Mouse (Mus musculus): ENCODE results near the gene Nphp1. TPM values are rescaled to one million over a fixed set of nuclear protein-coding genes. Genes with fewer than 3 reads are reported as not detected.

Gene Nphp1
- polyA plus RNA-seq, 2 experiments, result 4.9 to 5.5 TPM

- Histone ChIP-seq H3K9me3 (ENCODE audit: control insufficient read depth, low read length) (no peaks in the 10 kb centered on the region), H3K36me3 (replicated peaks; ENCODE audit: control insufficient read depth, insufficient read depth, low read depth) (no peaks in the 10 kb centered on the region), H3K4me3 (ENCODE audit: insufficient read depth in 1 of 2, low read depth in 2 of 2, low read length in 2 of 2) (no peak overlapping the region), H3K9ac (replicated peaks) (no peak overlapping the region), H3K4me2 (ENCODE audit: low read depth) (no peak overlapping the region), H3K4me1 (replicated peaks; ENCODE audit: control insufficient read depth in 2 of 2, insufficient read depth in 2 of 2, low read length in 1 of 2) (no peaks in the 10 kb centered on the region), H3K27ac (no peak overlapping the region), H3K27me3 (ENCODE audit: control insufficient read depth, insufficient read depth, low read length) (no peaks in the 10 kb centered on the region)
- ATAC-seq (ENCODE audit: insufficient read depth), result no peak
- no peak for TF ChIP-seq EP300 (IDR thresholded peaks at IDR 0.05; ENCODE audit: low read depth)
- no peak for TF ChIP-seq CTCF (IDR thresholded peaks at IDR 0.05; ENCODE audit: low read depth)
- no peak for DNase-seq (ENCODE audit: low read depth in 3 of 3, low spot score in 3 of 3)
- 74% methylated on average over 6 of the region's 6 CpGs for WGBS (ENCODE audit: insufficient replicate concordance)
These were observed 28.7 kb downstream of the Nphp1 start for GRCm38 (mm10) chr2:127760014-127760413.

GRCm38 (mm10) chr2:127759157-127759880 is 29.4 kb downstream of the Nphp1 start:
- Histone ChIP-seq H3K4me1 (replicated peaks; ENCODE audit: control insufficient read depth in 2 of 2, insufficient read depth in 2 of 2, low read length in 1 of 2) (no peaks in the 10 kb centered on the region), H3K4me3 (ENCODE audit: insufficient read depth in 1 of 2, low read depth in 2 of 2, low read length in 2 of 2) (no peak overlapping the region), H3K27me3 (ENCODE audit: control insufficient read depth, insufficient read depth, low read length) (no peaks in the 10 kb centered on the region), H3K27ac (no peak overlapping the region), H3K4me2 (ENCODE audit: low read depth) (no peak overlapping the region), H3K9ac (replicated peaks) (no peak overlapping the region), H3K36me3 (replicated peaks; ENCODE audit: control insufficient read depth, insufficient read depth, low read depth) (no peaks in the 10 kb centered on the region), H3K9me3 (ENCODE audit: control insufficient read depth, low read length) (no peaks in the 10 kb centered on the region)
- TF ChIP-seq EP300 (IDR thresholded peaks at IDR 0.05; ENCODE audit: low read depth) (no peak), CTCF (IDR thresholded peaks at IDR 0.05; ENCODE audit: low read depth) (no peak)
- WGBS (ENCODE audit: insufficient replicate concordance), result 52% methylated on average over 5 of the region's 5 CpGs
- no peak for ATAC-seq (ENCODE audit: insufficient read depth)
- no peak for DNase-seq (ENCODE audit: low read depth in 3 of 3, low spot score in 3 of 3)

GRCm38 (mm10) chr2:127757171-127757570 is 31.5 kb downstream of the Nphp1 start:
- Histone ChIP-seq H3K27ac (no peak overlapping the region), H3K36me3 (replicated peaks; ENCODE audit: control insufficient read depth, insufficient read depth, low read depth) (no peaks in the 10 kb centered on the region), H3K4me2 (ENCODE audit: low read depth) (no peak overlapping the region), H3K9me3 (ENCODE audit: control insufficient read depth, low read length) (no peaks in the 10 kb centered on the region), H3K4me3 (ENCODE audit: insufficient read depth in 1 of 2, low read depth in 2 of 2, low read length in 2 of 2) (no peak overlapping the region), H3K4me1 (replicated peaks; ENCODE audit: control insufficient read depth in 2 of 2, insufficient read depth in 2 of 2, low read length in 1 of 2) (no peaks in the 10 kb centered on the region), H3K9ac (replicated peaks) (no peak overlapping the region), H3K27me3 (ENCODE audit: control insufficient read depth, insufficient read depth, low read length) (no peaks in the 10 kb centered on the region)
- ATAC-seq (ENCODE audit: insufficient read depth), result no peak
- WGBS (ENCODE audit: insufficient replicate concordance), result 45% methylated on average over 8 of the region's 8 CpGs
- DNase-seq (ENCODE audit: low read depth in 3 of 3, low spot score in 3 of 3), result no peak
- TF ChIP-seq EP300 (IDR thresholded peaks at IDR 0.05; ENCODE audit: low read depth), result no peak
- TF ChIP-seq CTCF (IDR thresholded peaks at IDR 0.05; ENCODE audit: low read depth), result no peak

GRCm38 (mm10) chr2:127754113-127754512 is 34.6 kb downstream of the Nphp1 start:
- Histone ChIP-seq H3K9me3 (ENCODE audit: control insufficient read depth, low read length) (no peaks in the 10 kb centered on the region), H3K4me1 (replicated peaks; ENCODE audit: control insufficient read depth in 2 of 2, insufficient read depth in 2 of 2, low read length in 1 of 2) (no peaks in the 10 kb centered on the region), H3K27me3 (ENCODE audit: control insufficient read depth, insufficient read depth, low read length) (no peaks in the 10 kb centered on the region), H3K27ac (no peak overlapping the region), H3K36me3 (replicated peaks; ENCODE audit: control insufficient read depth, insufficient read depth, low read depth) (no peaks in the 10 kb centered on the region), H3K4me2 (ENCODE audit: low read depth) (no peak overlapping the region), H3K9ac (replicated peaks) (no peak overlapping the region), H3K4me3 (ENCODE audit: insufficient read depth in 1 of 2, low read depth in 2 of 2, low read length in 2 of 2) (no peak overlapping the region)
- no peak for ATAC-seq (ENCODE audit: insufficient read depth)
- DNase-seq (ENCODE audit: low read depth in 3 of 3, low spot score in 3 of 3), result no peak
- 72% methylated on average over 4 of the region's 4 CpGs for WGBS (ENCODE audit: insufficient replicate concordance)
- TF ChIP-seq CTCF (IDR thresholded peaks at IDR 0.05; ENCODE audit: low read depth), result no peak
- TF ChIP-seq EP300 (IDR thresholded peaks at IDR 0.05; ENCODE audit: low read depth), result no peak

GRCm38 (mm10) chr2:127751849-127752610 is 36.7 kb downstream of the Nphp1 start:
- DNase-seq (ENCODE audit: low read depth in 3 of 3, low spot score in 3 of 3) (no peak), ATAC-seq (ENCODE audit: insufficient read depth) (no peak)
- H3K4me3 ChIP-seq (ENCODE audit: insufficient read depth in 1 of 2, low read depth in 2 of 2, low read length in 2 of 2), result no peak overlapping the region
- WGBS (ENCODE audit: insufficient replicate concordance), result 59% methylated on average over 11 of the region's 11 CpGs
- no peaks in the 10 kb centered on the region for H3K4me1 ChIP-seq (replicated peaks; ENCODE audit: control insufficient read depth in 2 of 2, insufficient read depth in 2 of 2, low read length in 1 of 2)
- TF ChIP-seq EP300 (IDR thresholded peaks at IDR 0.05; ENCODE audit: low read depth), result no peak
- TF ChIP-seq CTCF (IDR thresholded peaks at IDR 0.05; ENCODE audit: low read depth), result no peak
- H3K9me3 ChIP-seq (ENCODE audit: control insufficient read depth, low read length), result no peaks in the 10 kb centered on the region
- no peak overlapping the region for H3K4me2 ChIP-seq (ENCODE audit: low read depth)
- no peaks in the 10 kb centered on the region for H3K27me3 ChIP-seq (ENCODE audit: control insufficient read depth, insufficient read depth, low read length)
- H3K9ac ChIP-seq (replicated peaks), result no peak overlapping the region
- no peaks in the 10 kb centered on the region for H3K36me3 ChIP-seq (replicated peaks; ENCODE audit: control insufficient read depth, insufficient read depth, low read depth)
- H3K27ac ChIP-seq, result no peak overlapping the region
